Mouse (Mus musculus) right cerebral cortex, postnatal 4 days (tissue): ENCODE measurements at regions not wholly inside any gene's neighbourhood (a gene's known extent, or its start where the extent isn't known, plus 50 kb on each side); places are given as distances from the start of the nearest gene placed in this dataset.

Experiments
- DNase-seq: peaks from one replicate; pipeline ENCODE4 v3.0.0-alpha.2; 2022

GRCm38 (mm10) chr15:62099683-62100082 lies 1176.9 kb upstream of the A1bg start:
- DNase-seq = no peak

- no peak for DNase-seq
Observed at GRCm38 (mm10) chr15:62098791-62099660, 1176.2 kb upstream of the A1bg start.

- DNase-seq = no peak
Observed at GRCm38 (mm10) chr15:62096778-62097177, 1174.0 kb upstream of the A1bg start.

- DNase-seq = no peak
Observed at GRCm38 (mm10) chr15:62095198-62095597, 1172.4 kb upstream of the A1bg start.

GRCm38 (mm10) chr15:62093672-62094071 lies 1170.9 kb upstream of the A1bg start:
- DNase-seq = no peak

GRCm38 (mm10) chr15:62092671-62093185 lies 1169.9 kb upstream of the A1bg start:
- no peak for DNase-seq

GRCm38 (mm10) chr15:62091746-62092659 lies 1169.2 kb upstream of the A1bg start:
- DNase-seq = no peak

- DNase-seq = no peak
Observed at GRCm38 (mm10) chr15:62091144-62091543, 1168.3 kb upstream of the A1bg start.

GRCm38 (mm10) chr15:62088341-62088740 lies 1165.5 kb upstream of the A1bg start:
- no peak for DNase-seq

GRCm38 (mm10) chr15:62087755-62088154 lies 1164.9 kb upstream of the A1bg start:
- no peak for DNase-seq

- DNase-seq = no peak
Observed at GRCm38 (mm10) chr15:62086037-62086436, 1163.2 kb upstream of the A1bg start.

GRCm38 (mm10) chr15:62083347-62083746 lies 1160.5 kb upstream of the A1bg start:
- no peak for DNase-seq

- no peak for DNase-seq
Observed at GRCm38 (mm10) chr15:62082539-62082938, 1159.7 kb upstream of the A1bg start.

- DNase-seq = no peak
Observed at GRCm38 (mm10) chr15:62079155-62080109, 1156.6 kb upstream of the A1bg start.

GRCm38 (mm10) chr15:62076552-62077234 lies 1153.9 kb upstream of the A1bg start:
- no peak for DNase-seq

GRCm38 (mm10) chr15:62074735-62075134 lies 1151.9 kb upstream of the A1bg start:
- no peak for DNase-seq

GRCm38 (mm10) chr15:62073595-62073994 lies 1150.8 kb upstream of the A1bg start:
- DNase-seq = no peak

- DNase-seq = no peak
Observed at GRCm38 (mm10) chr15:62071311-62071710, 1148.5 kb upstream of the A1bg start.

GRCm38 (mm10) chr15:62068422-62069160 lies 1145.8 kb upstream of the A1bg start:
- no peak for DNase-seq

- DNase-seq = no peak
Observed at GRCm38 (mm10) chr15:62064399-62064798, 1141.6 kb upstream of the A1bg start.

GRCm38 (mm10) chr15:62057449-62057848 lies 1134.6 kb upstream of the A1bg start:
- DNase-seq = no peak
